Mouse (Mus musculus): ENCODE data around the gene Znrf3.

Gene Znrf3

GRCm38 (mm10) chr11:5242158-5242557, 202.5 kb downstream of the Znrf3 start:
- DNase-seq (ENCODE audit: low read depth, low spot score), result no peak

- DNase-seq (ENCODE audit: low read depth, low spot score), result no peak
Measured at GRCm38 (mm10) chr11:5239706-5240690, 204.6 kb downstream of the Znrf3 start.

Data from brain, adult 2 months (tissue).